Mouse (Mus musculus) left cerebral cortex, adult 11 months (tissue): ENCODE measurements around the gene Fbxo11.
A peak's percentile ranks its signal among the peaks of the same experiment; 100 is the strongest.
"Not testable (repeated sequence)": the region's sequence is repeated elsewhere in the genome, so short reads cannot be mapped to it uniquely, and the experiment has no call there.

Experiments
- DNase-seq: peaks from one replicate; pipeline ENCODE4 v3.0.0; 2022; ENCODE audit warnings: low spot score

The Fbxo11 gene

DNA sequence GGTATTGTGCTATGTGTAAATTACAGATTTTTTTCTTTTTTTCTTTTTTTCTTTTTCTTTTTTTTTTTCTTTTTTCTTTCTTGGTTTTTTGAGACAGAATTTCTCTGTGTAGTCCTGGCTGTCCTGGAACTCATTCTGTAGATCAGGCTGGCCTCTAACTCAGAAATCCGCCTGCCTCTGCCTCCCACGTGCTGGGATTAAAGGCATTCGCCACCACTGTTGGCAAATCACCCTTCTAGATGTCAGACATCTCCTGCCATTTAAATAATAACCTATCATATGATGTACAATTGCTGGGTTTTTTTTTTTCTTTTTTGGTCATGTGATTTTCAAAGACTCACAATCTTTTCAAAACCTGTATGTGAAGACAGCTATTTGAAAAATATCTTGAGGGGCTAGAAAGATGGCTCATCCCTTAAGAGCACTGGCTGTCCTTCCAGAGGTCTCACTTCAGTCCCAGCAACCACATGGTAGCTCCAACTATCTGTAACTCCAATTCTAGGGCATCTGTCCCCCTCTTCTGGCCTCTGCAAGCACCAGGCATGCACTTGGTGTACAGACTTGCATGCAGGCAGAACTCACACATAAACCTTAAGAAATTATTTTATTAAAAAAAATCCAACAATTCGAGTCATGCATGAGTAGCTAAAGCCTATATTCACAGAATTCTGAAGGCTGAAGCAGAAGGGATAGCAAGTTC lies 2.3 kb upstream of the Fbxo11 start:
- no peak for DNase-seq

- DNase-seq: no peak
Measured at GRCm38 (mm10) chr17:88066799-88067198, 1.7 kb upstream of the Fbxo11 start.

DNA sequence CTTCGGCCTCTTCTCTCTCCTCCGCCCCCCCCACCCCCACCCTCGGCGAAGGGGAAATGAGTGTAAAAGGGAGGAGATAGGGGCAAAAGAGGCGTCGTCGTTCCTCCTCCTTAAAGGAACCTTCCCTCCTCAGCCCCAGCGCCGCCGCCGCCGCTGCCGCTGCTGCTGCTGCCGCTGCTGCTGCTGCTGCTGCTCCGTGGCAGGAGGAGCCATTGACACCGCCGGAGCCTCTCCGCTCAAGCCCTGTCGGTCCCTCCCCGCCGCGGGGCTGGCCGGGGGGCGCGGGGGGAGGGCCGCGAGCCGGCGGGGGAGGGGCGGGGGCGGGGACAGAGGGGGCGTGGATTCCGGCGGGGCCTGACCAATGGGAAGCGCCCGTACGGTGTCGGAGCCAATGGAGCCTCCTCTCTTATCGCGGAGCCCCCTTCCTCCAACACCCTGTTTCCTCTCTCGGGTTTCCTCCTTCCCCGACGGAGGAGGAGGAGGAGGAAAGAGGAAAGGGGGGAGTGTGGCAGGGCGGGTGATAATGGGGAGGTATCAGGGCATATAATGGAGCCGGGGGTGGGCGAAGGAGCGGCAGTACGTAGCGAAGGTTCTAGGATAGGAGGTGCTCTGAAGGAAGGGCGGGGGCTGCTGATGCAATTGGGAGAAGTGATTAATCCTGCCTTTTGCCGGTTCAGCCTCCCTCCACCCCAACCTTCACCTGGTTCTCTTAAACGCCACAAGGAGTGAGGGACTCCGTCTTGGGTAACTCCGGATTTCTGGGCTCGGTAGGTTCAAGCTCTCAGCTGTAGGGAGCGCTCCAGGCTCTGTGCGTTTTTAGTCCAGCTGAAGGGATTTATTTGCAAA lies 933 bp upstream of the Fbxo11 start:
- peak; percentile 87 for DNase-seq

GRCm38 (mm10) chr17:88064347-88065030 lies 602 bp downstream of the Fbxo11 start:
- DNase-seq: peak; percentile 25

GRCm38 (mm10) chr17:88063980-88064346 lies 1.1 kb downstream of the Fbxo11 start:
- peak; percentile 64 for DNase-seq

GRCm38 (mm10) chr17:88062860-88063580 lies 2.1 kb downstream of the Fbxo11 start:
- DNase-seq: no peak

GRCm38 (mm10) chr17:88061942-88062341 lies 3.1 kb downstream of the Fbxo11 start:
- DNase-seq: no peak

DNA sequence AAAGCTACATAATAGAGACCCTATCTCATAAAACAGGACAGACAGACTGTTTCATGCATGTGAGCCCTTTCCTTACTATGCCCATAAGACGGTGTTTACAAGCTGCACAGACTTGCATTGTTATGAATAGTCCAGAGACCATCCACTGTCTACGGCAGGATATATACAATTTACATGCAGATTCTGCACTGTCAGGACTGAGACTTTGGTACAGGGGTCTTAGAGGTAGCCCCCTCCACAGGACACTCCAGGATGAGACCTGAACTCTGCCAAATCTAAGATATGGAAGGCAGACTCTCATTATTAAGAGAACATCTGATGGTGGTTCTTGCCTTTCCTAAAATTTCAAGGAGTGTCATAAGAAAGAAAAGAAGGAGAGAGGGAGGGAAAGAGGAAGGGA lies 6.8 kb downstream of the Fbxo11 start:
- DNase-seq: no peak

GRCm38 (mm10) chr17:88057846-88058245 lies 7.2 kb downstream of the Fbxo11 start:
- DNase-seq: no peak

- no peak for DNase-seq
Measured at GRCm38 (mm10) chr17:88051679-88052078, 13.4 kb downstream of the Fbxo11 start.

GRCm38 (mm10) chr17:88050892-88051291 lies 14.2 kb downstream of the Fbxo11 start:
- DNase-seq: no peak

GRCm38 (mm10) chr17:88050318-88050717 lies 14.8 kb downstream of the Fbxo11 start:
- DNase-seq: no peak

GRCm38 (mm10) chr17:88042099-88043086 lies 22.7 kb downstream of the Fbxo11 start:
- no peak for DNase-seq

DNA sequence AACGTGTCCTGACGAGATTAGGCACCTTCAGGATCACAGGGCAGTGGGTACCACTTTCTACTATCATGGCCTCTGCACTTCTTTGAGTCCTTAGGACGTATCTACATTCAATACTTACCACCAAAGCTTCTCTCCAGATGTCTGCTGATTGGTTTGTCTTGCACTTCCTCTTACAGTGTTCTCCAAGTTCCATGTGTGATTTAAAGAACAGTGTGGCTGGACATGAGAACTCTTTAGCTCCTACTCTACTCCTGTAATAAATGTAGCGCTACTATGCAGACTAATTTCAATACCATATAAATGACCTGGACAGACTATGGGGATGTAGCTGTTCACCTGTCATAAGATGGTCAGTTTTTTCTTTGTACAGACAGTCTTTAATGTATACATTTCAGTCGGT lies 24.3 kb downstream of the Fbxo11 start:
- no peak for DNase-seq

DNA sequence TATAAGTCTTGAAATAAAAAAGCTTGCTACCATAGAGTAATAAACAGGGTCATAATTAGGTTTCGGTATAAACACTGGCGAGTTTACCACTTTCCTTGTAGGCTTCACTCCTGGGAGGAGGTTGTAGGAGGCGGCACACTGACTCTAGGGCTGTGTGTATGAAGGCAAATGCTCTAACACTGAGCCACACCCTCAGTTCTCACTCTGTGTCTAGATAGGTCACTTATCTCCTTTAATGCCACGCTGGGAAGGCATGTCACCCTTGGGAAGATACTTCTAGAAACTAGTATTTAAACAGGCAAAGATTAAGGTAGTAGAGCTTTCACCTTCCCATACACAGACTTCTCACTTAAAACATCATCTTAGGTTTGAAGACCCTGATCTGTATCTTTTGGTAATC lies 30.7 kb downstream of the Fbxo11 start:
- DNase-seq: no peak

DNA sequence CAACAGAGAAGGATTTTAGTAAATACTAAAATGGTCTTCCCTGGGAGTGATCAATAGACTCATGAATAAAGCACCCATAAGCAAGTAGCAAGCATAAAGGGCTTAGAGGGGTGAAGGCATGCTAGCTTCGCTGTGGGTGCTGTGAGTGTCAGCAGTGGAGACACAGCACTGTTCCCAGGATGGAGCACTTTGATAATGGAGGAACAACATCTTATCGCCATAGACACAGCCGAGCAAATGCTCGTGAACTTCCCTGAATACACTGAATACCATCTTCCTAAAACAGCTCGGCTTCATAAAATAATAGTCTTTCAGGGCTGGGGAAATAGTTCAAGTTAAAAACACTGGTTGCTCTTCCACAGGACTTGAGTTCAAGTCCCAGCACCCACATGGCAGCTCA lies 33.3 kb downstream of the Fbxo11 start:
- DNase-seq: no peak

GRCm38 (mm10) chr17:88029194-88029970 lies 35.7 kb downstream of the Fbxo11 start:
- DNase-seq: peak; percentile 24

DNA sequence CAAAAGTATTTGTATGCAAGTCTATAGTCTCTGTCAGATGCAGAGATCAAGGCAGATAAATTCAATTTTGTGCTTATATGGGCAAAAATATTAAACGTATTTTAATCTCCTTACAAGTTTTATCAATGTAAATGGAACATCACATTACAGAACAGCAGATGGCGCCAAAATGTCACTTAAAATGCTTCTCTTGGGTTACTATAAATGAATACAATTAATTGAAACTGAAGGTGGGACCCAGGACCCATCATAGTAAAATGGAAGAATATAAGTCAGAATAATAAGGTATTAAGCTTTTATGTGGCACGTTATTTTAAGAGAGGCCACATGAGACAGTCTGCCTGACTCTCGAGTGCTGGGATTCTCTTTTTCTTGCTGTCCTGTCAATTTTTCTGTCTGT lies 39.9 kb downstream of the Fbxo11 start:
- DNase-seq: peak; percentile 47

DNA sequence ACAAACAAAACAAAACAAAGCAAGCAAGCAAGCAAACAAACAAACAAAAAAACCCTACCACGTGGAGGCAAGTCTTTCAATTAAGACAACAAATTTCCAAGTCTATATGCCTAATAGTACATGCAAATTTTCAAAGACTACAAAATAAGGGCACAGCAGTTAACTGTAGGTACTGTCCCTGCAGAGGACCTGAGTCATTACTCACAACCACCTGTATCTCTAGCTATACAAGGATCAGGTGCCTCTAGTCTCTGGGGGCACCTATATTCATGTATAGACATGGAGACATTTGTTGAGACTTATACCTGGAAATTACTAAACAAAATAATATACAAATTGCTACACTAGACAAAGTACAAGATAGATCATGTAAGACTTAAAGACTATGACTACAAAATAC lies 41.2 kb downstream of the Fbxo11 start:
- no peak for DNase-seq

DNA sequence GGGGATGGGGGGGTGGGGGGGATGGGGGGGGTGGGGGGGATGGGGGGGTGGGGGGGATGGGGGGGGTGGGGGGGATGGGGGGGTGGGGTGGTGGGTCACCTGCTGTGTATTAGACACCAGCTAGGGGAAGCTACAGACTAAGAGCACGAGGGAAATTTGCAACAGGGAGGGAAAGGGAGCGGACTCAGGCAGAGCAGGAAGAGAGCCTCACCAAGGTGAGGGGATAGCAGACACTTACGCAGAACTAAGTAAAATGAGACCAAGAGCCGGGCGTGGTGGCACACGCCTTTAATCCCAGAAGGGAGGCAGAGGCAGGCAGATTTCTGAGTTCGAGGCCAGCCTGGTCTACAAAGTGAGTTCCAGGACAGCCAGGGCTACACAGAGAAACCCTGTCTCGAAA lies 49.1 kb downstream of the Fbxo11 start:
- DNase-seq: not testable (repeated sequence)
